Mouse (Mus musculus) ZHBTc4 (cell line): ENCODE measurements around the gene Ccdc130.

ENCODE experiments used
- DNase-seq: peaks from one replicate; pipeline ENCODE4 v3.0.0-alpha.2; 2011; ENCODE audit warnings: low read depth, low spot score

The Ccdc130 gene

GRCm38 (mm10) chr8:84237542-84238229 lies 32.5 kb downstream of the Ccdc130 start:
- peak; percentile 61 for DNase-seq

GRCm38 (mm10) chr8:84236998-84237473 lies 33.1 kb downstream of the Ccdc130 start, which contains the start of gene Zswim4:
Gene Zswim4 (minus strand): TSS chr8:84237055.
- DNase-seq: peak; percentile 100

GRCm38 (mm10) chr8:84236410-84236997 lies 33.7 kb downstream of the Ccdc130 start:
- DNase-seq: no peak

GRCm38 (mm10) chr8:84235746-84236409 lies 34.3 kb downstream of the Ccdc130 start:
- no peak for DNase-seq

GRCm38 (mm10) chr8:84233055-84233454 lies 37.1 kb downstream of the Ccdc130 start:
- DNase-seq: no peak

- DNase-seq: peak; percentile 81
Observed at GRCm38 (mm10) chr8:84230735-84231134, 39.4 kb downstream of the Ccdc130 start.

- DNase-seq: peak; percentile 67
Observed at GRCm38 (mm10) chr8:84223322-84224029, 46.7 kb downstream of the Ccdc130 start.

GRCm38 (mm10) chr8:84222566-84223165 lies 47.5 kb downstream of the Ccdc130 start:
- no peak for DNase-seq

GRCm38 (mm10) chr8:84220105-84220504 lies 50.1 kb downstream of the Ccdc130 start:
- DNase-seq: no peak

GRCm38 (mm10) chr8:84218143-84218542 lies 52.0 kb downstream of the Ccdc130 start:
- no peak for DNase-seq

GRCm38 (mm10) chr8:84217206-84217605 lies 53.0 kb downstream of the Ccdc130 start:
- no peak for DNase-seq

GRCm38 (mm10) chr8:84213277-84213676 lies 56.9 kb downstream of the Ccdc130 start:
- DNase-seq: no peak

GRCm38 (mm10) chr8:84211881-84212563 lies 58.2 kb downstream of the Ccdc130 start:
- no peak for DNase-seq

- DNase-seq: no peak
Observed at GRCm38 (mm10) chr8:84211202-84211601, 59.0 kb downstream of the Ccdc130 start.

- DNase-seq: peak; percentile 83
Observed at GRCm38 (mm10) chr8:84210167-84210791, 59.9 kb downstream of the Ccdc130 start.

GRCm38 (mm10) chr8:84208381-84209380 lies 61.5 kb downstream of the Ccdc130 start:
- no peak for DNase-seq

GRCm38 (mm10) chr8:84207811-84208210 lies 62.4 kb downstream of the Ccdc130 start:
- no peak for DNase-seq
